Mouse (Mus musculus): ENCODE data around the gene Bcl10.
"Not testable (repeated sequence)": the region's sequence is repeated elsewhere in the genome, so short reads cannot be mapped to it uniquely, and the experiment has no call there.

- not testable (repeated sequence) for TF ChIP-seq CTCF, EP300 (IDR thresholded peaks at IDR 0.05; ENCODE audit: low read depth)
Measured at GRCm38 (mm10) chr3:145965583-145965982, 43.0 kb downstream of the Bcl10 start.

Data from heart, postnatal 0 days (tissue).